Mouse (Mus musculus) testis, postnatal 10 days (tissue): ENCODE measurements around the gene Tph1.
"Not testable (repeated sequence)": the region's sequence is repeated elsewhere in the genome, so short reads cannot be mapped to it uniquely, and the experiment has no call there.

ENCODE experiments used
- DNase-seq: peaks from one replicate; pipeline ENCODE4 v3.0.0; 2021; ENCODE audit warnings: low spot score

Gene Tph1

GRCm38 (mm10) chr7:46672160-46672672, at the start of gene Tph1:
TSS of gene Tph1 (minus strand) at chr7:46672537.
- no peak for DNase-seq

GRCm38 (mm10) chr7:46720460-46720859, 48.1 kb upstream of the Tph1 start:
- no peak for DNase-seq

GRCm38 (mm10) chr7:46719526-46719925, 47.2 kb upstream of the Tph1 start:
- DNase-seq = no peak

- no peak for DNase-seq
Observed at GRCm38 (mm10) chr7:46718591-46719270, 46.4 kb upstream of the Tph1 start.

GRCm38 (mm10) chr7:46716897-46717296, 44.6 kb upstream of the Tph1 start:
- DNase-seq = no peak

- DNase-seq = no peak
Observed at GRCm38 (mm10) chr7:46715600-46715999, 43.3 kb upstream of the Tph1 start, which contains the start of gene Saa3. TSS of gene Saa3 (minus strand) at chr7:46715700.

- peak; percentile 73 for DNase-seq
Observed at GRCm38 (mm10) chr7:46714518-46714917, 42.2 kb upstream of the Tph1 start.

GRCm38 (mm10) chr7:46712250-46712649, 39.9 kb upstream of the Tph1 start:
- DNase-seq = no peak

- peak; percentile 95 for DNase-seq
Observed at GRCm38 (mm10) chr7:46710390-46710844, 38.1 kb upstream of the Tph1 start, which contains the start of gene Saal1. TSS of gene Saal1 (minus strand) at chr7:46710680.

GRCm38 (mm10) chr7:46700521-46701025, 28.2 kb upstream of the Tph1 start:
- DNase-seq = no peak

- no peak for DNase-seq
Observed at GRCm38 (mm10) chr7:46696754-46697153, 24.4 kb upstream of the Tph1 start.

GRCm38 (mm10) chr7:46686827-46687226, 14.5 kb upstream of the Tph1 start:
- DNase-seq = no peak

- no peak for DNase-seq
Observed at GRCm38 (mm10) chr7:46680732-46681131, 8.4 kb upstream of the Tph1 start.

GRCm38 (mm10) chr7:46679044-46679443, 6.7 kb upstream of the Tph1 start:
- not testable (repeated sequence) for DNase-seq

GRCm38 (mm10) chr7:46678417-46678816, 6.1 kb upstream of the Tph1 start:
- DNase-seq = no peak

- no peak for DNase-seq
Observed at GRCm38 (mm10) chr7:46676808-46677360, 4.5 kb upstream of the Tph1 start.

- DNase-seq = no peak
Observed at GRCm38 (mm10) chr7:46675886-46676285, 3.5 kb upstream of the Tph1 start.

GRCm38 (mm10) chr7:46675061-46675460, 2.7 kb upstream of the Tph1 start:
- no peak for DNase-seq

- no peak for DNase-seq
Observed at GRCm38 (mm10) chr7:46667256-46667655, 5.1 kb downstream of the Tph1 start.

GRCm38 (mm10) chr7:46665236-46665635, 7.1 kb downstream of the Tph1 start:
- peak; percentile 54 for DNase-seq

- DNase-seq = no peak
Observed at GRCm38 (mm10) chr7:46661591-46662090, 10.7 kb downstream of the Tph1 start.

- no peak for DNase-seq
Observed at GRCm38 (mm10) chr7:46652279-46652678, 20.1 kb downstream of the Tph1 start.

- DNase-seq = not testable (repeated sequence)
Observed at GRCm38 (mm10) chr7:46650231-46650630, 22.1 kb downstream of the Tph1 start.
